Mouse (Mus musculus): ENCODE measurements around the gene Plin3.

DNA sequence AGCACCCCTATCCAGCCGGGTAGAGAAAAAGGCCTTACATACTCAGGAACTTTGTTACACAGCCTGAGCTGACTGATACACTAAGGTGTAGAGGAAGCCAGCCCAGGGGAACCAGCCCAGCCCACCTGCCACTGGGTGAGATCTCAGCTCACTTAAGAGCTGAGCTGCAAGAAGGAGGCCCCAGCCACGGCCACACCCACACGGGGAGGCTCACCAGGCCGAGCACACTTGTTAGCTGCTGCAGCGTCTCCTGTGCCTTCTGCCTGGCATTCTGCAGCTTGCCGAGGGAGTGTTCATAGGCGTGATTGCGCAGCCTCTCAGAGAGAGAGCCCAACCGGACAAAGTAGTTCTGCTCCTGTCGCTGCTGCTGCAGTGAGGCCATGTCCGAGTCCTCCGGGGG lies 11.5 kb downstream of the Plin3 start:
- TF ChIP-seq MAFK (IDR thresholded peaks at IDR 0.05; ENCODE audit: insufficient read depth, low read depth, low read length): no peak
- no peak for TF ChIP-seq HCFC1 (IDR thresholded peaks at IDR 0.05; ENCODE audit: borderline replicate concordance, insufficient read depth, low read length)
- no peak for TF ChIP-seq ZNF384 (IDR thresholded peaks at IDR 0.05; ENCODE audit: low read depth, low read length)
